Mouse (Mus musculus): ENCODE results near the gene Sub1. TPM values are rescaled to one million over a fixed set of nuclear protein-coding genes. Genes with fewer than 3 reads are reported as not detected.

Sub1 gene
- polyA plus RNA-seq, 1 experiment from 2014 or later = 460 TPM

GRCm38 (mm10) chr15:12008894-12009293 is 12.1 kb upstream of the Sub1 start:
- no peaks in the 10 kb centered on the region for H3K9me3 ChIP-seq (ENCODE audit: control insufficient read depth)
- no peak overlapping the region for H3K27ac ChIP-seq (ENCODE audit: low read depth, low read length)
- 94% methylated on average over 5 of the region's 5 CpGs for WGBS
- H3K36me3 ChIP-seq (ENCODE audit: control insufficient read depth, insufficient read depth) = no peaks in the 10 kb centered on the region
- no peak for ATAC-seq
- no peak for TF ChIP-seq CTCF (IDR thresholded peaks at IDR 0.05; ENCODE audit: low read depth)
- H3K4me3 ChIP-seq (ENCODE audit: low read depth, low read length) = no peak overlapping the region
- no peaks in the 10 kb centered on the region for H3K27me3 ChIP-seq (replicated peaks; ENCODE audit: control insufficient read depth, insufficient read depth, low read length)
- no peak overlapping the region for H3K4me2 ChIP-seq (replicated peaks; ENCODE audit: low read depth)
- no peaks in the 10 kb centered on the region for H3K4me1 ChIP-seq (replicated peaks; ENCODE audit: control insufficient read depth, insufficient read depth, low read length)
- H3K9ac ChIP-seq (ENCODE audit: low read depth, low read length) = no peak overlapping the region

DNA sequence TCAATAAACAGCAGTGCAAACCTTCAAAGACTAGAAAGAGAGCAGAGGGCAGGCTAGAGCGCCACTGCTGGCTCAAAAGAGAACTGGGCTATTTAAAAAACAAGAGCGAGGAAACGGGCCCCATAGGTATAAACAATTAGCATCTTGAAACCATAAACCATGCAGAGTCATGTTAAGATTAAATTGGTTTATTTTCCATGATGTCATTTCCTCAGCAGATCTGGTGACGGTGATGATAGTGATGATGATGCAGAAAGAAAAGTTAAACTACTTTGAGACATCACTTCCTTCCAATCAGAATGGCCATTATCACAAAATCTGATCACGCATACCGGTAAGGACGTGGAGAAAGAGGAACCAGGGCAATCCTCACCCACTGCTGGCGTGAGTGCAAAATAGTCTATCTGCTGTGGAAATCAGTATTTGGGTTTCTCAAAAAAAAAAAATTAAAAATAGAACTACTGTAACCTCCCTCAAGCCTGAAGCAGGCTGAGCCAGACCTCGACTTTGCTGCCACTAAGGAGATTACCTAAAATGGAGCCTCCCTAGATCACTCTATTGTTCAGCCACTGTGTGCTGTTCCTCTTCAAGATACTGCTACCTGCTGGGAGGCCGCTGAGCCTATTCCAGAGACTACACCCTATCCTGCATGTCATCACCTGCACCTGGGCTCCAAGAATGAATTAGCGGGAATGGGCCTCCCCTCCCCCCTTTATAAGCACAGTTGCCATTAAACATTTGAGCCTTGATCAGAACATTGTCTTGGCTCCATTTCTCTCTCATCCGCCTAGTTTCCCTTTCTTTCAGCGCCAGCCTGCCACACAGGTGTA is 11.4 kb upstream of the Sub1 start:
- H3K4me1 ChIP-seq (replicated peaks; ENCODE audit: control insufficient read depth, insufficient read depth, low read length) = no peaks in the 10 kb centered on the region
- ATAC-seq = no peak
- no peaks in the 10 kb centered on the region for H3K36me3 ChIP-seq (ENCODE audit: control insufficient read depth, insufficient read depth)
- H3K9ac ChIP-seq (ENCODE audit: low read depth, low read length) = no peak overlapping the region
- WGBS = 66% methylated on average over 13 of the region's 13 CpGs
- H3K27me3 ChIP-seq (replicated peaks; ENCODE audit: control insufficient read depth, insufficient read depth, low read length) = no peaks in the 10 kb centered on the region
- TF ChIP-seq CTCF (IDR thresholded peaks at IDR 0.05; ENCODE audit: low read depth) = peak; percentile 38; the same call in 1 of the 2 replicates
- H3K4me3 ChIP-seq (ENCODE audit: low read depth, low read length) = no peak overlapping the region
- H3K9me3 ChIP-seq (ENCODE audit: control insufficient read depth) = no peaks in the 10 kb centered on the region
- no peak overlapping the region for H3K4me2 ChIP-seq (replicated peaks; ENCODE audit: low read depth)
- no peak overlapping the region for H3K27ac ChIP-seq (ENCODE audit: low read depth, low read length)

GRCm38 (mm10) chr15:12007421-12007820 is 10.6 kb upstream of the Sub1 start:
- no peak for TF ChIP-seq CTCF (IDR thresholded peaks at IDR 0.05; ENCODE audit: low read depth)
- no peaks in the 10 kb centered on the region for H3K27me3 ChIP-seq (replicated peaks; ENCODE audit: control insufficient read depth, insufficient read depth, low read length)
- no peak overlapping the region for H3K9ac ChIP-seq (ENCODE audit: low read depth, low read length)
- H3K4me1 ChIP-seq (replicated peaks; ENCODE audit: control insufficient read depth, insufficient read depth, low read length) = no peaks in the 10 kb centered on the region
- no peak overlapping the region for H3K27ac ChIP-seq (ENCODE audit: low read depth, low read length)
- H3K4me2 ChIP-seq (replicated peaks; ENCODE audit: low read depth) = no peak overlapping the region
- ATAC-seq = no peak
- 90% methylated on average over 7 of the region's 7 CpGs for WGBS
- H3K9me3 ChIP-seq (ENCODE audit: control insufficient read depth) = no peaks in the 10 kb centered on the region
- no peak overlapping the region for H3K4me3 ChIP-seq (ENCODE audit: low read depth, low read length)
- H3K36me3 ChIP-seq (ENCODE audit: control insufficient read depth, insufficient read depth) = no peaks in the 10 kb centered on the region

GRCm38 (mm10) chr15:12006169-12006568 is 9.4 kb upstream of the Sub1 start:
- TF ChIP-seq CTCF (IDR thresholded peaks at IDR 0.05; ENCODE audit: low read depth) = no peak
- H3K4me3 ChIP-seq (ENCODE audit: low read depth, low read length) = no peak overlapping the region
- H3K36me3 ChIP-seq (ENCODE audit: control insufficient read depth, insufficient read depth) = no peaks in the 10 kb centered on the region
- H3K4me1 ChIP-seq (replicated peaks; ENCODE audit: control insufficient read depth, insufficient read depth, low read length) = no peaks in the 10 kb centered on the region
- no peak overlapping the region for H3K4me2 ChIP-seq (replicated peaks; ENCODE audit: low read depth)
- no peaks in the 10 kb centered on the region for H3K9me3 ChIP-seq (ENCODE audit: control insufficient read depth)
- H3K9ac ChIP-seq (ENCODE audit: low read depth, low read length) = no peak overlapping the region
- H3K27ac ChIP-seq (ENCODE audit: low read depth, low read length) = no peak overlapping the region
- WGBS = 85% methylated on average over 6 of the region's 6 CpGs
- no peaks in the 10 kb centered on the region for H3K27me3 ChIP-seq (replicated peaks; ENCODE audit: control insufficient read depth, insufficient read depth, low read length)
- ATAC-seq = no peak

DNA sequence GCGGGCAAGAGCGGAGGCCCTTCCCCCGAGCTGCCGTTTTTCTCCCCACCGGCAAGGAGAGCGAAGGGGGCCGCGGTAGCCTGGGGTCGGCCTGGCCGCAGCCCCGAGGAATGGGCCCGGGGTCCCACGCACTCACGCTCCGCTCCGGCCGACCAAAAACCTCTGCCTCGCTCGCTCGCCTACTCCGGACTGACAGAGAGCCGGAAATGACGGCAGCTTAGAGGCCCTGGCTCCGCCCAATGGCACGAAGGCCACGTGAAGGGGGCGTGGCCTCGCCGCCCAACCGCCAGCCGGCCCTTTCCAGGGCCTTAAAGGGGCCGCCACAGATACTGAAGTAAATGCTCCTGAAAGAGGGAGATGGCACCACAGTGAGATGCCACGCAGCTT is 975 bp downstream of the Sub1 start:
- WGBS = under 1% methylated on average over 31 of the region's 33 CpGs
- peaks cover 7% of the 10 kb centered on the region for H3K36me3 ChIP-seq (ENCODE audit: control insufficient read depth, insufficient read depth)
- H3K4me1 ChIP-seq (replicated peaks; ENCODE audit: control insufficient read depth, insufficient read depth, low read length) = no peaks in the 10 kb centered on the region
- H3K27ac ChIP-seq (ENCODE audit: low read depth, low read length) = peak overlapping the region; percentile 91
- H3K9me3 ChIP-seq (ENCODE audit: control insufficient read depth) = no peaks in the 10 kb centered on the region
- H3K27me3 ChIP-seq (replicated peaks; ENCODE audit: control insufficient read depth, insufficient read depth, low read length) = no peaks in the 10 kb centered on the region
- H3K4me2 ChIP-seq (replicated peaks; ENCODE audit: low read depth) = peak overlapping the region; percentile 92
- ATAC-seq = peak; percentile 97
- H3K4me3 ChIP-seq (ENCODE audit: low read depth, low read length) = peak overlapping the region; percentile 100
- peak overlapping the region; percentile 100 for H3K9ac ChIP-seq (ENCODE audit: low read depth, low read length)
- no peak for TF ChIP-seq CTCF (IDR thresholded peaks at IDR 0.05; ENCODE audit: low read depth)

DNA sequence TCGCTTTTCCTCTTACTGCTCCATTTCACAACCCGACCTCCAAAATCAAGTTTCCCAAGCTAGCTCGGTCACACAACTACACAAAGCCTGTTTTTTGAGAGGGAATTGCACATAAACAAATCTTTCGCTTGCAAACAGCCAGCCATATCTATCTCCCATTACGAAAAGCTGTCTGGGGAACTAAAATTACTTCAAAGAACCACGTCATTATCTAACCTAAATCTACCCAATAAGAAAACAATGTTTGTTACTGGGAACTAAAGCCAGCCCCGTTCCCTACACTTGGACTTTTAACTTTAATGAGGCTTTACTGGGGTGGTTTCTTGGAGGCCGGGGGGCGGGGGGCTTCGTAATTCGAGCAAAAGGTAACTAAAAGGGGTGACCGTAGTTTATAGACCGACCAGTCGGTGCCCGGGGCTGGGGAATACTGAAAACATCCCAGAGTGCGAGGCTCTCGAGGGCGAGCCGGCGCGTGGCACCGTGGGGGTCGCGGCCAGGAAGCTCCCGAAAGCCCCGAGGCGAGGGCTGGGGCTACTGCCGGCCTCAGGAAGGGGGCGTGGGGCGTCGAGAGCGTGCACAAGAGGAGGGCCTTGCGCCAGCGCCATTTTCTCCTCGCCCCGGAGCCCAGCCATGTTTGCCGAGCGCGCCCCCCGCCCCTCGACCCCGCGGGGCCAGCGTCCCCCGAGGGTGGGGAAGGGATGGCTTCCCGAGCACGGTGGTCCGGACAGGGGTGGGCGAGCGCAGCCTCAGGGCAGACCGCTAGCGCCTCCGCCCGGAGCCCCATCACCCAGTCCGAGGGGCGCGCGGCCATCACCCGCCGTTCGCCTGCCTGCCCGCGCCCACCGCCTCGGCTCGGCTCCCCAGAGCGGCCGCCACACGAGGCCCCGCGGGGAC is 1.6 kb downstream of the Sub1 start:
- Histone ChIP-seq H3K4me2 (replicated peaks; ENCODE audit: low read depth) (peak overlapping the region; percentile 92), H3K36me3 (ENCODE audit: control insufficient read depth, insufficient read depth) (peaks cover 13% of the 10 kb centered on the region), H3K9me3 (ENCODE audit: control insufficient read depth) (no peaks in the 10 kb centered on the region), H3K27ac (ENCODE audit: low read depth, low read length) (peak overlapping the region; percentile 91), H3K27me3 (replicated peaks; ENCODE audit: control insufficient read depth, insufficient read depth, low read length) (no peaks in the 10 kb centered on the region), H3K4me3 (ENCODE audit: low read depth, low read length) (peak overlapping the region; percentile 100), H3K4me1 (replicated peaks; ENCODE audit: control insufficient read depth, insufficient read depth, low read length) (no peaks in the 10 kb centered on the region), H3K9ac (ENCODE audit: low read depth, low read length) (peak overlapping the region; percentile 100)
- ATAC-seq = peak; percentile 64
- WGBS = under 1% methylated on average over 60 of the region's 71 CpGs
- no peak for TF ChIP-seq CTCF (IDR thresholded peaks at IDR 0.05; ENCODE audit: low read depth)

All from intestine, postnatal 0 days (tissue).